Mouse (Mus musculus) brain, embryonic 14.5 days (tissue): Measurements from ENCODE around the gene Gm42742.

Experiments used
- CTCF ChIP-seq: fragments of 200-500 bp; IDR thresholded peaks from 2 replicates; pipeline ENCODE4 v1.5.1; 2012; ENCODE audit warnings: inconsistent platforms, mild to moderate bottlenecking, moderate library complexity, borderline replicate concordance; ENCODE audit not compliant: insufficient read depth, insufficient read length; ENCODE audit errors: extremely low read depth
- POLR2A ChIP-seq: fragments of 200-500 bp; IDR thresholded peaks from 2 replicates; pipeline ENCODE4 v1.6.1; 2012; ENCODE audit warnings: mild to moderate bottlenecking, inconsistent platforms, borderline replicate concordance; ENCODE audit not compliant: poor library complexity, insufficient read depth, insufficient read length, severe bottlenecking; ENCODE audit errors: extremely low read depth

DNA sequence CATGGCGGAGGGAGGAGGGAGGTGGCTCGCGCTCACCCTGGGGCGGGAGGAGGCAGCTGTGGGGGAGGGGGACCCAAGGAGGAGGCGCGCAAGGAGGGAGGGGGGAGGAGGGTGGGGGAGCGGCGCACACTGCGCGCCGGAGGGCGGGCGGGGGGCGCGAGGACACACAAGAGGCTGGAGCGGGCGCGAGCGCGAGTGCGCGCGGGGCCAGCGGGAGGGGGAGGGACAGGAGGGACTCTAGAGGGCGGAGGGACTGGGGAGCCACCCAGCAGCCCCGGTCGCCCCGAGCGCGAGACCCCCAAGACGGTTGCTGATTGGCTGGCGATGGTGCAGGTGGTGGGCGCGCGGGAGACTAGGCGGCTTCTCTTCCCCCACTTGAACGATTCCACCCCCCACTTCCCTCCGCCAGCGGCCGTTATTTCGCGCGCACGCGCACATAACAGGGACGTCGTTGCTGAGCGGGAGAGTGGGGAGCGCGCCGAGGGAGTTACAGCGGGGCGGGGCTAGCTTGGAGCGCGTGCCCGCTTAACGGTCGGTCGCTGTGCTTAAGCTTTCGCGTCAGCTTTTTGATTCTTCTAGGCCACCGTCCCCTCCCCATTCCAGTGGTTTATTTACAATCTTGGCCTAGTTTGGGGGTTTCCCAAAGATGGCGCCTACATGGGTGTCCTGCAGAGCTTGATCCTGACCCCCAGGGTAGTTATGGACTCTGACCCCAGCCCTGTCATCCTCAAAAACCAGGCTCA, 6.3 kb upstream of the Gm42742 start, which contains the start of gene Maz:
- TF ChIP-seq CTCF (no peak), POLR2A (no peak)
